ENCODE assay signal across 8 mouse cellular contexts in genomic region chr2:150904272-150904935, GRCm38 (mm10). TPM values are rescaled to one million over a fixed set of nuclear protein-coding genes. Genes with fewer than 3 reads are reported as not detected.
DNase-seq lines count a peak whose midpoint lies in the region; ATAC-seq and TF ChIP-seq lines count a peak whose summit lies in the region.

TSS of gene Abhd12 (minus strand) at chr2:150904741.

- TF ChIP-seq CTCF in G1E (IDR thresholded peaks at IDR 0.05; ENCODE audit: low read depth, low read length): no peak
- TF ChIP-seq CTCF in forebrain, postnatal 0 days (IDR thresholded peaks at IDR 0.05; ENCODE audit: low read depth): no peak

- ATAC-seq in G1E (ENCODE audit: extremely low read depth, insufficient number of reproducible peaks, low FRiP score, poor library complexity, severe bottlenecking): peak; percentile 90
- peak; percentile 98 for ATAC-seq in forebrain, postnatal 0 days
- ATAC-seq in lung, embryonic 15.5 days (ENCODE audit: borderline replicate concordance, extremely low read depth, low FRiP score, low TSS enrichment): peak; percentile 99

- peaks cover 29% of the 10 kb centered on the region for H3K4me1 ChIP-seq in G1E (ENCODE audit: insufficient read depth, low read depth, low read length)
- H3K4me1 ChIP-seq in forebrain, postnatal 0 days (ENCODE audit: insufficient read depth): peaks cover 15% of the 10 kb centered on the region; the same call in 1 of the 2 replicates
- peaks cover 10% of the 10 kb centered on the region for H3K4me1 ChIP-seq in lung, embryonic 15.5 days

- H3K4me3 ChIP-seq in G1E (ENCODE audit: low read depth, low read length): peak within 1 kb of the TSS; percentile 99
- peak within 1 kb of the TSS; percentile 87 for H3K4me3 ChIP-seq in forebrain, postnatal 0 days (ENCODE audit: low read depth, low read length)
- peak within 1 kb of the TSS; percentile 70 for H3K4me3 ChIP-seq in lung, embryonic 15.5 days

- H3K27ac ChIP-seq in forebrain, postnatal 0 days (ENCODE audit: low read depth, low read length): peak within 1 kb of the TSS; percentile 90
- H3K27ac ChIP-seq in lung, embryonic 15.5 days: peak within 1 kb of the TSS; percentile 84

- peak; percentile 99 for DNase-seq in G1E (ENCODE audit: low spot score)
- peak; percentile 99 for DNase-seq in cerebellum, adult 18-20 months
- DNase-seq in forebrain, postnatal 0 days: peak; percentile 96
- peak; percentile 99 for DNase-seq in heart, postnatal 4 days
- peak; percentile 94 to 96 for DNase-seq in layer of hippocampus, adult 8-10 months (ENCODE audit: low spot score in 2 of 2)
- DNase-seq in ovary, adult 18-20 months (ENCODE audit: low spot score): peak; percentile 96
- peak; percentile 95 for DNase-seq in thymus, postnatal 0 days (ENCODE audit: low spot score)

- peak within 1 kb of the TSS; percentile 94 for H3K9ac ChIP-seq in forebrain, postnatal 0 days
- H3K9ac ChIP-seq in lung, embryonic 15.5 days: peak within 1 kb of the TSS; percentile 75

- WGBS in forebrain, postnatal 0 days: 5% methylated on average over 71 of the region's 72 CpGs
- WGBS in lung, embryonic 15.5 days: under 1% methylated on average over 60 of the region's 72 CpGs

- peak within 1 kb of the TSS; percentile 91 for H3K4me2 ChIP-seq in forebrain, postnatal 0 days (ENCODE audit: low read depth)
- peak within 1 kb of the TSS; percentile 83 for H3K4me2 ChIP-seq in lung, embryonic 15.5 days

- peaks cover 14% of the 10 kb centered on the region for H3K36me3 ChIP-seq in G1E (replicated peaks)
- 0 out of 2 replicates have a peak, but pooled peaks cover 3% of the 10 kb centered on the region for H3K36me3 ChIP-seq in forebrain, postnatal 0 days (ENCODE audit: insufficient read depth)
- no peaks in the 10 kb centered on the region for H3K36me3 ChIP-seq in lung, embryonic 15.5 days

- H3K9me3 ChIP-seq in G1E (replicated peaks): no peaks in the 10 kb centered on the region
- H3K9me3 ChIP-seq in forebrain, postnatal 0 days (ENCODE audit: low read length): no peaks in the 10 kb centered on the region
- H3K9me3 ChIP-seq in lung, embryonic 15.5 days: no peaks in the 10 kb centered on the region

- no peaks in the 10 kb centered on the region for H3K27me3 ChIP-seq in G1E (ENCODE audit: insufficient read depth, low read length)
- H3K27me3 ChIP-seq in forebrain, postnatal 0 days (ENCODE audit: insufficient read depth, low read length): no peaks in the 10 kb centered on the region
- H3K27me3 ChIP-seq in lung, embryonic 15.5 days: no peaks in the 10 kb centered on the region

RNA-seq across cellular contexts. Expression of gene Abhd12, which starts in this region (rescaled TPM):
- total RNA-seq in G1E (2014; fragmentation: Nextera tagmentation): 17.2 and 23.9 TPM in 2 replicates
- total RNA-seq in G1E (2017): 24.5 and 51.1 TPM in 2 replicates
- polyA plus RNA-seq in G1E (2012): 23.9 and 25.6 TPM in 2 replicates
- total RNA-seq in forebrain, postnatal 0 days (2014; rRNA removed): 146 and 152 TPM in 2 replicates
- 149 and 150 TPM in 2 replicates for polyA plus RNA-seq in forebrain, postnatal 0 days (2015; fragmentation: Nextera tagmentation; extraction: Ambion mirVana)
- 10 to 100 TPM; 30.0 to 30.7 TPM for total RNA-seq in heart, postnatal 4 days (2021)
- total RNA-seq in layer of hippocampus, adult 8-10 months (2022): 100 to 1,000 TPM; 331 to 348 (median 335) TPM
- 61.0 and 62.8 TPM in 2 replicates for polyA plus RNA-seq in lung, embryonic 15.5 days (2015; fragmentation: Nextera tagmentation; extraction: Ambion mirVana)
- 52.6 and 53.3 TPM in 2 replicates for polyA plus RNA-seq in thymus, postnatal 0 days (2015; fragmentation: Nextera tagmentation; extraction: Ambion mirVana)

Comparison
In these comparisons a context has a peak if more than half of its experiments do, and no peak if none do; other contexts are left out.
1. Peak in every context shown above with its lines: DNase-seq, ATAC-seq, H3K4me3 ChIP-seq and H3K27ac ChIP-seq.